Mouse (Mus musculus) liver, adult 2 months (tissue): ENCODE results near the gene Zfp948. TPM values are rescaled to one million over a fixed set of nuclear protein-coding genes. Genes with fewer than 3 reads are reported as not detected.
A peak's percentile ranks its signal among the peaks of the same experiment; 100 is the strongest.

ENCODE experiments used
- DNase-seq: peaks from one replicate; pipeline ENCODE4 v3.0.0-alpha.2; 2011; ENCODE audit warnings: low read depth, low spot score; ENCODE audit errors: extremely low read depth
- H3K27ac ChIP-seq: fragments of 200-500 bp; replicated peaks from 2 replicates; pipeline ENCODE4 v1.5.1; 2012; ENCODE audit warnings: low read depth, mild to moderate bottlenecking, control low read depth, inconsistent platforms, low read length; ENCODE audit not compliant: insufficient read depth
- H3K27me3 ChIP-seq: fragments of 200-500 bp; 2 replicates; pipeline ENCODE4 v1.6.1; 2012; ENCODE audit warnings: mild to moderate bottlenecking, moderate library complexity, low read length, inconsistent platforms; ENCODE audit not compliant: control insufficient read depth, insufficient read depth
- H3K36me3 ChIP-seq: fragments of 200-500 bp; 2 replicates; pipeline ENCODE4 v1.6.1; 2012; ENCODE audit warnings: low read length, inconsistent platforms; ENCODE audit not compliant: control insufficient read depth, insufficient read depth
- H3K4me1 ChIP-seq: fragments of 200-500 bp; 2 replicates; pipeline ENCODE4 v1.6.1; 2011; ENCODE audit warnings: low read length; ENCODE audit not compliant: control insufficient read depth, insufficient read depth
- H3K4me3 ChIP-seq: fragments of 200-500 bp; 2 replicates; pipeline ENCODE4 v1.5.1; 2011; ENCODE audit warnings: low read depth, mild to moderate bottlenecking, control low read depth, low read length, moderate library complexity; ENCODE audit not compliant: insufficient read depth
- H3K79me2 ChIP-seq: fragments of 200-500 bp; 2 replicates; pipeline ENCODE4 v1.6.1; 2012; ENCODE audit warnings: inconsistent platforms, mild to moderate bottlenecking, low read length, moderate library complexity; ENCODE audit not compliant: control insufficient read depth, insufficient read depth
- H3K9ac ChIP-seq: fragments of 200-500 bp; 2 replicates; pipeline ENCODE4 v1.6.1; 2012; ENCODE audit warnings: low read depth, mild to moderate bottlenecking, control low read depth, inconsistent platforms, low read length
- CTCF ChIP-seq: fragments of 200-500 bp; IDR thresholded peaks from 2 replicates; pipeline ENCODE4 v1.5.1; 2011; ENCODE audit warnings: low read depth, low read length, control low read depth
- POLR2A ChIP-seq: fragments of 200-500 bp; IDR thresholded peaks from 2 replicates; pipeline ENCODE4 v1.6.1; 2011; ENCODE audit warnings: low read length, control low read depth; ENCODE audit not compliant: insufficient read depth; ENCODE audit errors: extremely low read depth
- WGBS: fragments of 180-500 bp; shearing (Covaris S2); methylation state at CpG from one replicate; pipeline ENCODE4 v1.1.7; 2018; 5-methylcytosine and 5-hydroxymethylcytosine counted together
- polyA plus RNA-seq: library from polyadenylated mRNA; depleted of rRNA; stranded (reverse); fragments of >200 nt; gene quantifications from 2 replicates; pipeline ENCODE4 v1.2.3, GENCODE M21; 2012
- total RNA-seq: library from RNA; depleted of rRNA; stranded (reverse); fragments of >200 nt; gene quantifications from 2 replicates; pipeline ENCODE4 v1.2.3, GENCODE M21; 2014

Gene Zfp948
- total and polyA plus RNA-seq, 2 experiments: 0.51 to 3.0 TPM

GRCm38 (mm10) chr17:21532101-21532951 lies 34.5 kb upstream of the Zfp948 start:
- Histone ChIP-seq H3K27me3 (no peaks in the 10 kb centered on the region), H3K79me2 (no peaks in the 10 kb centered on the region), H3K4me3 (peak overlapping the region; percentile 92), H3K9ac (peak overlapping the region; percentile 95), H3K36me3 (no peaks in the 10 kb centered on the region), H3K4me1 (peaks cover 12% of the 10 kb centered on the region), H3K27ac (peak overlapping the region; percentile 73)
- TF ChIP-seq CTCF: peak; percentile 29
- 0 out of 2 replicates have a peak, but pooled peaks have one; percentile 35 for TF ChIP-seq POLR2A
- peak; percentile 89 for DNase-seq
- under 1% methylated on average over 54 of the region's 54 CpGs for WGBS

- WGBS: 95% methylated on average over 1 of the region's 1 CpGs
Measured at GRCm38 (mm10) chr17:21533961-21534360, 32.8 kb upstream of the Zfp948 start.

GRCm38 (mm10) chr17:21534460-21535095 lies 32.2 kb upstream of the Zfp948 start:
- H3K4me3 ChIP-seq: no peak overlapping the region
- 9% methylated on average over 4 of the region's 4 CpGs for WGBS
- no peaks in the 10 kb centered on the region for H3K79me2 ChIP-seq
- no peak overlapping the region for H3K27ac ChIP-seq
- peak; percentile 85 for DNase-seq
- H3K9ac ChIP-seq: 0 out of 2 replicates have a peak overlapping the region, but pooled peaks have one; percentile 16
- H3K36me3 ChIP-seq: no peaks in the 10 kb centered on the region
- TF ChIP-seq CTCF (peak; percentile 51), POLR2A (no peak)
- peaks cover 12% of the 10 kb centered on the region for H3K4me1 ChIP-seq
- H3K27me3 ChIP-seq: no peaks in the 10 kb centered on the region

More at GRCm38 (mm10) chr17:21533961-21534360, 32.8 kb upstream of the Zfp948 start:
- H3K36me3 ChIP-seq: no peaks in the 10 kb centered on the region
- H3K27ac ChIP-seq: no peak overlapping the region
- no peaks in the 10 kb centered on the region for H3K27me3 ChIP-seq
- no peaks in the 10 kb centered on the region for H3K79me2 ChIP-seq
- DNase-seq: no peak
- no peak overlapping the region for H3K4me3 ChIP-seq
- no peak overlapping the region for H3K9ac ChIP-seq
- TF ChIP-seq CTCF (no peak), POLR2A (no peak)
- peaks cover 12% of the 10 kb centered on the region for H3K4me1 ChIP-seq

GRCm38 (mm10) chr17:21535096-21536001 lies 31.5 kb upstream of the Zfp948 start, which contains the start of gene Zfp52:
Zfp52 (plus strand) TSS chr17:21535539.
- WGBS: 5% methylated on average over 21 of the region's 21 CpGs
- Histone ChIP-seq H3K4me3 (peak within 1 kb of the TSS; percentile 68), H3K4me1 (peaks cover 12% of the 10 kb centered on the region), H3K27ac (peak within 1 kb of the TSS; percentile 15), H3K9ac (peak within 1 kb of the TSS; percentile 20), H3K79me2 (no peaks in the 10 kb centered on the region), H3K27me3 (no peaks in the 10 kb centered on the region), H3K36me3 (no peaks in the 10 kb centered on the region)
- DNase-seq: peak; percentile 18
- no peak for TF ChIP-seq CTCF
- TF ChIP-seq POLR2A: no peak

- Histone ChIP-seq H3K4me3 (peak overlapping the region; percentile 68; the same call in 1 of the 2 replicates), H3K36me3 (no peaks in the 10 kb centered on the region), H3K9ac (no peak overlapping the region), H3K79me2 (no peaks in the 10 kb centered on the region), H3K27me3 (no peaks in the 10 kb centered on the region), H3K4me1 (peaks cover 12% of the 10 kb centered on the region), H3K27ac (no peak overlapping the region; the same call in 1 of the 2 replicates)
- no peak for DNase-seq
- TF ChIP-seq CTCF: no peak
- no peak for TF ChIP-seq POLR2A
- WGBS: 47% methylated on average over 7 of the region's 7 CpGs
Measured at GRCm38 (mm10) chr17:21536096-21536495, 30.7 kb upstream of the Zfp948 start.
